Mouse (Mus musculus) brain, embryonic 14.5 days (tissue): ENCODE results near the gene Prex1.

Experiments used
- CTCF ChIP-seq: fragments of 200-500 bp; IDR thresholded peaks from 2 replicates; pipeline ENCODE4 v1.5.1; 2012; ENCODE audit warnings: inconsistent platforms, mild to moderate bottlenecking, moderate library complexity, borderline replicate concordance; ENCODE audit not compliant: insufficient read depth, insufficient read length; ENCODE audit errors: extremely low read depth
- POLR2A ChIP-seq: fragments of 200-500 bp; IDR thresholded peaks from 2 replicates; pipeline ENCODE4 v1.6.1; 2012; ENCODE audit warnings: mild to moderate bottlenecking, inconsistent platforms, borderline replicate concordance; ENCODE audit not compliant: poor library complexity, insufficient read depth, insufficient read length, severe bottlenecking; ENCODE audit errors: extremely low read depth

DNA sequence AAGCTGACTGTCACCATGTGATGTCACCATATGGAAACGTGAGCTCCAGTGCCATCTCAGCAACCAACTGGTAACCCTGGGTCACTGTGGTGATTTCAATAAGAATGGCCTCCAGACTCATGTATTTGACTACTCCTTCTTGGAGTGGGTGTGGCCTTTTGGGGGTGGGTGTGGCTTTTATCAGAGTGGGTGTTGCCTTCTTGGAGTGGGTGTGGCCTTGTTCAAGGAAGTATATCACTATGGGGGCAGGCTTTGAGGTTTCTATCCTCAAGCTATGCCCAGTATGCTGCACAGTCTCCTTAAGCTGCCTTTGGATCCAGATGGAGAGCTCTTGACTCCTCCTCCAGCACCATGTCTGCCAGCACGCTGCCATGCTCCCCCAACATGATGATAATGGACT is 19.0 kb downstream of the Prex1 start:
- TF ChIP-seq POLR2A = no peak
- no peak for TF ChIP-seq CTCF
